Mouse (Mus musculus) liver, embryonic 15.5 days (tissue): ENCODE results near the gene Olfr1250. TPM values are rescaled to one million over a fixed set of nuclear protein-coding genes. Genes with fewer than 3 reads are reported as not detected.
"Not testable (repeated sequence)": the region's sequence is repeated elsewhere in the genome, so short reads cannot be mapped to it uniquely, and the experiment has no call there.

Source experiments
- ATAC-seq: fragments of 200-750 bp; cut with Nextera tagmentation; 2 replicates; pipeline ENCODE4 v1.8.0; 2017; ENCODE audit warnings: moderate number of reproducible peaks, mild to moderate bottlenecking, moderate library complexity; ENCODE audit not compliant: insufficient read depth
- H3K27ac ChIP-seq: fragments of 300-500 bp; sonication (generic); replicated peaks from 2 replicates; pipeline ENCODE4 v1.5.1; 2015; ENCODE audit warnings: mild to moderate bottlenecking, inconsistent platforms
- H3K27me3 ChIP-seq: fragments of 300-500 bp; sonication (generic); 2 replicates; pipeline ENCODE4 v1.6.1; 2015; ENCODE audit warnings: mild to moderate bottlenecking, inconsistent platforms
- H3K36me3 ChIP-seq: fragments of 300-500 bp; sonication (generic); replicated peaks from 2 replicates; pipeline ENCODE4 v1.6.1; 2015; ENCODE audit warnings: moderate library complexity, mild to moderate bottlenecking, inconsistent platforms
- H3K4me1 ChIP-seq: fragments of 300-500 bp; sonication (generic); replicated peaks from 2 replicates; pipeline ENCODE4 v1.6.1; 2015; ENCODE audit warnings: inconsistent platforms
- H3K4me2 ChIP-seq: fragments of 300-500 bp; sonication (generic); 2 replicates; pipeline ENCODE4 v1.6.1; 2015; ENCODE audit warnings: moderate library complexity, mild to moderate bottlenecking, inconsistent platforms
- H3K4me3 ChIP-seq: fragments of 300-500 bp; sonication (generic); replicated peaks from 2 replicates; pipeline ENCODE4 v1.5.1; 2015; ENCODE audit warnings: mild to moderate bottlenecking, inconsistent platforms
- H3K9ac ChIP-seq: fragments of 300-500 bp; sonication (generic); 2 replicates; pipeline ENCODE4 v1.6.1; 2015; ENCODE audit warnings: moderate library complexity, mild to moderate bottlenecking, inconsistent platforms
- H3K9me3 ChIP-seq: fragments of 300-500 bp; sonication (generic); replicated peaks from 2 replicates; pipeline ENCODE4 v1.6.1; 2016; ENCODE audit warnings: inconsistent platforms
- WGBS: fragments of 180-500 bp; shearing (Covaris S2); methylation state at CpG from one replicate; pipeline ENCODE4 v1.1.7; 2015; ENCODE audit warnings: mixed read lengths; ENCODE audit not compliant: insufficient replicate concordance; 5-methylcytosine and 5-hydroxymethylcytosine counted together
- polyA plus RNA-seq: library from polyadenylated mRNA; unstranded; fragments of >200 nt; fragmentation: Nextera tagmentation; extraction: Ambion mirVana; gene quantifications from 2 replicates; pipeline ENCODE4 v1.2.1, GENCODE M21; 2015

Gene Olfr1250
- polyA plus RNA-seq = not detected in 2 replicates

DNA sequence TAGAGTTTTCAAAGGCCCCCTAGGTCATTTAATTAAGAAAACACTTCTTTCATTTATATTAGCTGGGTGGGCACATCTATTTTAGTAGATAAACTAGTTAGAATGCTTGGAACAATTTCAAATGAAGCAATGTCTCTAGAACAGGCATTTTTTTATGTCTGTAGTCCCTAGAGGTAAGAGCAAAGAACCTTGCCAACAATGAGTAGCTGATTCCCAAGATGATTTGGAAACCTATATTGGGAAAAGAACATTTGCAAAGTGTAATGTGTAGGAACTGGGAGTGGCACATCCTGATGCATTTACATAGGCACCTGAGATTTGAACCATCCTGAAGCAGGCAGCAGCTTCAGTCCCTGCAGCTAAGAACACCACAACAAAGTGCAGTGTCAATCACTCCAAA lies at the start of gene Olfr1250:
Gene Olfr1250 (minus strand): TSS at position 101 of the 400 bp plus-strand sequence.
- H3K4me3 ChIP-seq = no peak within 1 kb of the TSS
- no peak within 1 kb of the TSS for H3K4me2 ChIP-seq
- H3K9ac ChIP-seq = no peak within 1 kb of the TSS
- no peaks in the 10 kb centered on the region for H3K4me1 ChIP-seq
- no peak for ATAC-seq
- no peaks in the 10 kb centered on the region for H3K27me3 ChIP-seq
- no peak within 1 kb of the TSS for H3K27ac ChIP-seq
- no peaks in the 10 kb centered on the region for H3K9me3 ChIP-seq
- no peaks in the 10 kb centered on the region for H3K36me3 ChIP-seq

DNA sequence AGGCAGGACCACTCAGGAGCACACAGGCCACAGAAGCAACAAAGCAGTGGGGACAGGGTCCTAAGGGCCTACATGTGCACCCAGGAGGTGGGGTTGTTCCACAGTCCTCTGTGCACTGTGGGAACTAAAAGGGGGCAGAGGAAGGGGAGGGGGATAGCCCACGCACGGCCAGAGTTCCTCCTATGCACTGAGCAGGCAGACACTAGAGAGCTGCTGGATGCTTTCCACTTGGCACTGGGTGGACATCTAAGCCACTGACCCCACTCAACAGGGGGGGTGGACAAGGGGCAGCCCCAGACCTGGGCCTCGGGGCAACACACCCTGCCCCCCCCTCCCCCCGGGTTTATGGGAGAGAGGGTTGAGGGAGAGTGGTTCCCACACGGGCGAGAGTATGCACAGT lies 30.7 kb upstream of the Olfr1250 start:
- Histone ChIP-seq H3K27ac (no peak overlapping the region), H3K4me1 (no peaks in the 10 kb centered on the region), H3K4me2 (no peak overlapping the region), H3K4me3 (no peak overlapping the region), H3K36me3 (no peaks in the 10 kb centered on the region), H3K9me3 (no peaks in the 10 kb centered on the region), H3K27me3 (no peaks in the 10 kb centered on the region), H3K9ac (no peak overlapping the region)
- ATAC-seq = no peak
- WGBS = 60% methylated on average over 6 of the region's 6 CpGs

DNA sequence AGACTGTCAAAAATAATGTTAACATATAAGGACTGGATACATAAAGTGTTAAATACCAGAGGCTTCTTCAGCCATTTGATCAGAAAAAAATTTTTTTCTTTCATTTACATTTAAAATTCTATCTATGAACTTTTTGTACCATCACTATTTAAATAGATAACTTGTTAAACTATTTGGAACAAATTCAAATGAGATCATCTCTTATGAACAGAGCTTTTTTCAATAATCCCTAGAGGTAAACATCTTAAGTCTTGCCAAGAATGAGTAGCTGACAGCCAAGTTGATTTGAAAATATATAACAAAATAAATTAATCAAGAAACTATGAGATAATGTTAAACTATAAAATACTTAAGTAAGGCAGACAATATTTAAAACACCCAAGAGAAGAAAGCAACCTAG lies 10.6 kb upstream of the Olfr1250 start, which contains the start of gene Olfr1251:
Gene Olfr1251 (minus strand): TSS at position 101 of the 400 bp plus-strand sequence.
- Histone ChIP-seq H3K9ac (no peak within 1 kb of the TSS), H3K4me2 (no peak within 1 kb of the TSS), H3K27me3 (no peaks in the 10 kb centered on the region), H3K27ac (no peak within 1 kb of the TSS), H3K4me1 (no peaks in the 10 kb centered on the region), H3K4me3 (no peak within 1 kb of the TSS), H3K36me3 (no peaks in the 10 kb centered on the region), H3K9me3 (no peaks in the 10 kb centered on the region)
- ATAC-seq = no peak

DNA sequence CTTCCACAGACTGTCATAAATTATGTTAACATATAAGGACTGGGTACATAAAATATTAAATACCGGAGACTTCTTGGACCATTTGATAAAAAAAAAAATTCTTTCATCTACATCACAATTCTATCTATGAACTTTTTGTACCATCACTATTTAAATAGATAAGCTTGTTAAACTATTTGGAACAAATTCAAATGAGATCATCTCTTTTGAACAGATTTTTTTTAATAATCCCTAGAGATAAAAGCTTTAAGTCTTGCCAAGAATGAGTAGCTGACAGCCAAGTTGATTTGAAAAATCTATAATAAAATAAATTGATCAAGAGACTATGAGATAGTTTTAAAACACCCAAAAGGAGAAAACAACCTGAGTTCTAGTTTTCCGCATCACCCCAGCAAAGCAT lies 26.4 kb downstream of the Olfr1250 start, which contains the start of gene Olfr1249:
Gene Olfr1249 (minus strand): TSS at position 101 of the 400 bp plus-strand sequence.
- Histone ChIP-seq H3K27me3 (no peaks in the 10 kb centered on the region), H3K36me3 (no peaks in the 10 kb centered on the region), H3K4me3 (no peak within 1 kb of the TSS), H3K9ac (no peak within 1 kb of the TSS), H3K4me2 (no peak within 1 kb of the TSS), H3K27ac (no peak within 1 kb of the TSS), H3K9me3 (no peaks in the 10 kb centered on the region), H3K4me1 (no peaks in the 10 kb centered on the region)
- no peak for ATAC-seq
- WGBS = 68% methylated on average over 2 of the region's 2 CpGs

DNA sequence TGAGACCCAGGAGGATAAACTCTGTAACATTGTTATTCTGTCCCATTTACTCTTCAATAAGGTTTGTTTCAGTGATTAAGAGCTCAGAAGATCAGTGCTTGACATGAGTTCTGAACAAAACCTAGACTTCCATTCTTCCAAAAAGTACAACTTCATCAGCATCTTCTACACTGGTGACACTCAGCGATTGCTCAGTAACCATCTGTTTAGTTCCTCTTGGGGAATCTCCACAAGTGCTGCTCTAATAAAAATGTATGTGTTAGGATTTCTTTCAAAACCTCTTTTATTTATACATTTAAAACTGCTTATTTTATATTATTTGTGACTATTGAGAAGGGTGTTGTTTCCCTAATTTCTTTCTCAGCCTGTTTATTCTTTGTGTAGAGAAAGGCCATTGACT lies 43.1 kb downstream of the Olfr1250 start, which contains the start of gene Olfr1248:
Gene Olfr1248 (minus strand): TSS at position 101 of the 400 bp plus-strand sequence.
- H3K27me3 ChIP-seq, H3K9ac ChIP-seq, H3K27ac ChIP-seq, H3K4me3 ChIP-seq, ATAC-seq, H3K36me3 ChIP-seq, H3K9me3 ChIP-seq, H3K4me2 ChIP-seq, H3K4me1 ChIP-seq: not testable (repeated sequence)
- 55% methylated on average over 1 of the region's 1 CpGs for WGBS

DNA sequence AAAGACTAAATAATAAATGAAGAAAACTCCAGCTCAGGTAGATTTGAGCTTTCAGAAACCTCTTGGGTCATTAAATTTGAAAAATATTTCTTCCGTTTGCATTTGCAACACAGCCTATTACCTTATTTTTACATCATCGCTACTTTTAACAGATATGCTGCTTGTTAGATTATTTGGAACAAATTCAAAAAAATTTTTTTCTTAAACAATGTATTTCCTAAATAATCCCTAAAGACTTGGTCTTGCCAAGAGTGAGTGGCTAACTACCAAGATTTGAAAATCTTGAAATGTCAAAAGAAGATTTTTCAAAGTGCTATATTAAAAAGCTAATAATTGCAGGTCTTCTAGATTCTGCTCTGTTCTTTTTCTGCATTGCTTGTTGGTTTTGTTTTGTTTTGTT lies 47.2 kb downstream of the Olfr1250 start, which contains the start of gene Olfr1247:
Gene Olfr1247 (minus strand): TSS at position 101 of the 400 bp plus-strand sequence.
- no peak for ATAC-seq
- Histone ChIP-seq H3K9ac (no peak within 1 kb of the TSS), H3K4me2 (no peak within 1 kb of the TSS), H3K4me3 (no peak within 1 kb of the TSS), H3K27me3 (no peaks in the 10 kb centered on the region), H3K36me3 (no peaks in the 10 kb centered on the region), H3K4me1 (no peaks in the 10 kb centered on the region), H3K27ac (no peak within 1 kb of the TSS), H3K9me3 (no peaks in the 10 kb centered on the region)
- WGBS = 72% methylated on average over 2 of the region's 2 CpGs

Other genes starting within 250 kb of the Olfr1250 start
- gene Olfr1239, start 241.1 kb downstream of the Olfr1250 start, polyA plus RNA-seq = not detected in 2 replicates
- gene Olfr1240, start 218.5 kb downstream of the Olfr1250 start, polyA plus RNA-seq = not detected in 2 replicates
- gene Olfr1241, start 174.3 kb downstream of the Olfr1250 start, polyA plus RNA-seq = not detected in 2 replicates
- gene Olfr1242, start 163.1 kb downstream of the Olfr1250 start, polyA plus RNA-seq = not detected in 2 replicates
- not detected in 2 replicates for gene Olfr1243, start 130.0 kb downstream of the Olfr1250 start, polyA plus RNA-seq
- gene Olfr1245, start 83.0 kb downstream of the Olfr1250 start, polyA plus RNA-seq = not detected in 2 replicates
- not detected in 2 replicates for gene Olfr1246, start 68.3 kb downstream of the Olfr1250 start, polyA plus RNA-seq
- not detected in 2 replicates for gene Olfr1247, start 47.3 kb downstream of the Olfr1250 start, polyA plus RNA-seq
- gene Olfr1248, start 43.2 kb downstream of the Olfr1250 start, polyA plus RNA-seq = not detected in 2 replicates
- not detected in 2 replicates for gene Olfr1249, start 26.5 kb downstream of the Olfr1250 start, polyA plus RNA-seq
- gene Olfr1251, start 10.5 kb upstream of the Olfr1250 start, polyA plus RNA-seq = not detected in 2 replicates
- gene Olfr1252, start 63.5 kb upstream of the Olfr1250 start, polyA plus RNA-seq = not detected in 2 replicates
- gene Olfr1253, start 95.6 kb upstream of the Olfr1250 start, polyA plus RNA-seq = not detected in 2 replicates
- gene Olfr1254, start 132.2 kb upstream of the Olfr1250 start, polyA plus RNA-seq = not detected in 2 replicates
- gene Olfr1255, start 150.6 kb upstream of the Olfr1250 start, polyA plus RNA-seq = not detected in 2 replicates
- not detected in 2 replicates for gene Olfr1256, start 180.1 kb upstream of the Olfr1250 start, polyA plus RNA-seq
- not detected in 2 replicates for gene Olfr48, start 186.7 kb upstream of the Olfr1250 start, polyA plus RNA-seq
- gene Olfr1257, start 217.0 kb upstream of the Olfr1250 start, polyA plus RNA-seq = not detected in 2 replicates